Mouse (Mus musculus): ENCODE data around the gene Ubox5. TPM values are rescaled to one million over a fixed set of nuclear protein-coding genes. Genes with fewer than 3 reads are reported as not detected.

Ubox5 gene
- polyA plus RNA-seq, 1 experiment from 2014 or later = 8.4 TPM

DNA sequence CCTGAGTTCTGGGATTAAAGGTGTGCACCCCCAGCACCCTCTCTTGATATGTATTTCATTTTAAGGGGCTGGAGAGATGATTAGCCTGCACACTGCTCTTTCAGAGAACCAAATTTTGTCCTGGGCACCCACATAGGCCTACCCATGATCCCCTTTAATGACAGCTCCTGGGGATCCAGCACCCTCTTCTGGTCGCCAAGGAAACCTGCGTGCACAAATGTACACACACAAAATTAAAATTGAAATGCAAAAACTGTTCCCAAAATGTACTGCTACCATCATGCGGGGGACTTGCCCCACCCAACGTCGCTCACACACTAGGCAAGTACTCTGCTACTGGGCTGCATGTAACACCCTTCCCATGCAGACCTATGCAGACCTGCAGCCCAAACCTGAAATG, 54.9 kb downstream of the Ubox5 start:
- Histone ChIP-seq H3K4me1 (peaks cover 16% of the 10 kb centered on the region), H3K27me3 (replicated peaks) (peaks cover 75% of the 10 kb centered on the region), H3K9me3 (replicated peaks) (no peaks in the 10 kb centered on the region), H3K27ac (no peak overlapping the region), H3K4me2 (no peak overlapping the region), H3K9ac (no peak overlapping the region), H3K36me3 (no peaks in the 10 kb centered on the region), H3K4me3 (no peak overlapping the region)
- WGBS (ENCODE audit: insufficient replicate concordance) = 68% methylated on average over 5 of the region's 5 CpGs
- ATAC-seq = no peak

DNA sequence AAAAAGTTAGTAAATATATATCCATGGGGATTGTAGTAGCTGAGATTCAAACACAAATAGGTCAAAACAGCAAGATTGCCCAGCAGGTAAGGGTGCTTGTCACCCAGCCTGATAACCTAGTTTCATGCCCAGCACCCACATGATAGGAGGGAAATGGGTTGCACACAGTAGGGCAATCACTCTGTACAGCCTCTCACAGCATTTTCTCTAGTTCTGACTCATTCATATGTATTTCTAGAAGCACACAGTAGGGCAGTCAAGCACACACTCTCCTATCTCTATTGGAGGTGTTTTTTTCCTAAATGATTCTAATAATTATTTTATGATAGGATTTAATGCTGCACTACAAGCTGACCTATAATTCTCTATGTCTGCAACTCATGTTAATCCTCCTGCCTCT, 59.9 kb downstream of the Ubox5 start:
- no peak overlapping the region for H3K27ac ChIP-seq
- no peak for ATAC-seq
- peaks cover 3% of the 10 kb centered on the region for H3K4me1 ChIP-seq
- H3K36me3 ChIP-seq = peaks cover 23% of the 10 kb centered on the region
- H3K9ac ChIP-seq = no peak overlapping the region
- H3K27me3 ChIP-seq (replicated peaks) = peaks cover 24% of the 10 kb centered on the region
- H3K9me3 ChIP-seq (replicated peaks) = no peaks in the 10 kb centered on the region
- H3K4me2 ChIP-seq = no peak overlapping the region
- H3K4me3 ChIP-seq = no peak overlapping the region

GRCm38 (mm10) chr2:130568921-130569320, 60.9 kb downstream of the Ubox5 start:
- peaks cover 16% of the 10 kb centered on the region for H3K27me3 ChIP-seq (replicated peaks)
- peaks cover 25% of the 10 kb centered on the region for H3K36me3 ChIP-seq
- ATAC-seq = no peak
- H3K9ac ChIP-seq = no peak overlapping the region
- no peak overlapping the region for H3K4me3 ChIP-seq
- H3K9me3 ChIP-seq (replicated peaks) = no peaks in the 10 kb centered on the region
- H3K27ac ChIP-seq = no peak overlapping the region
- 85% methylated on average over 4 of the region's 4 CpGs for WGBS (ENCODE audit: insufficient replicate concordance)
- peaks cover 12% of the 10 kb centered on the region for H3K4me1 ChIP-seq
- no peak overlapping the region for H3K4me2 ChIP-seq

GRCm38 (mm10) chr2:130564983-130565382, 64.9 kb downstream of the Ubox5 start:
- ATAC-seq = no peak
- Histone ChIP-seq H3K27me3 (replicated peaks) (no peaks in the 10 kb centered on the region), H3K4me2 (peak overlapping the region; percentile 94), H3K9me3 (replicated peaks) (no peaks in the 10 kb centered on the region), H3K27ac (no peak overlapping the region), H3K4me3 (peak overlapping the region; percentile 93), H3K9ac (peak overlapping the region; percentile 89), H3K4me1 (peaks cover 24% of the 10 kb centered on the region), H3K36me3 (peaks cover 25% of the 10 kb centered on the region)
- WGBS (ENCODE audit: insufficient replicate concordance) = 81% methylated on average over 8 of the region's 8 CpGs

DNA sequence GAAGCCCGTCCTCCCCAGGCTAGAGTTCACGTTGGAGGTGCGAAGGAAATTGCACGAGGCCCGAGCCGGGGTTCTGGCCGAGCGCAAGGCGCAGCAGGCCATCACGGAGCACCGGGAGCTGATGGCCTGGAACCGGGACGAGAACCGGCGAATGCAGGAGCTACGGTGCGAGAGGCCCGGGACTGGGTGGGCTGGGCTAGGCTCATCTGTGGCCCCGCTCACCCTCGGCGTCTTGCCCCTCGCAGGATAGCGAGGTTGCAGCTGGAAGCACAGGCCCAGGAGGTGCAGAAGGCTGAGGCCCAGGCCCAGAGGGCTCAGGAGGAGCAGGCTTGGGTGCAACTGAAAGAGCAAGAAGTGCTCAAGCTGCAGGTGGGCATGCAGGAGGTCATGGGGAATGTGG, 65.8 kb downstream of the Ubox5 start:
- Histone ChIP-seq H3K4me1 (peaks cover 24% of the 10 kb centered on the region), H3K9ac (peak overlapping the region; percentile 89), H3K4me3 (peak overlapping the region; percentile 93), H3K9me3 (replicated peaks) (no peaks in the 10 kb centered on the region), H3K36me3 (peaks cover 25% of the 10 kb centered on the region), H3K27me3 (replicated peaks) (no peaks in the 10 kb centered on the region), H3K4me2 (peak overlapping the region; percentile 94), H3K27ac (peak overlapping the region; percentile 73; the same call in 1 of the 2 replicates)
- WGBS (ENCODE audit: insufficient replicate concordance) = under 1% methylated on average over 23 of the region's 23 CpGs
- ATAC-seq = no peak

GRCm38 (mm10) chr2:130563212-130564055, 66.4 kb downstream of the Ubox5 start, which contains the start of gene Mrps26:
Mrps26 (plus strand) TSS chr2:130563742.
- Histone ChIP-seq H3K36me3 (peaks cover 27% of the 10 kb centered on the region), H3K4me1 (peaks cover 24% of the 10 kb centered on the region), H3K4me2 (peak within 1 kb of the TSS; percentile 94), H3K9ac (peak within 1 kb of the TSS; percentile 89), H3K9me3 (replicated peaks) (no peaks in the 10 kb centered on the region), H3K27me3 (replicated peaks) (no peaks in the 10 kb centered on the region), H3K4me3 (peak within 1 kb of the TSS; percentile 93), H3K27ac (peak within 1 kb of the TSS; percentile 73)
- ATAC-seq = peak; percentile 98
- WGBS (ENCODE audit: insufficient replicate concordance) = under 1% methylated on average over 61 of the region's 61 CpGs

GRCm38 (mm10) chr2:130558015-130558414, 71.8 kb downstream of the Ubox5 start:
- ATAC-seq = no peak
- H3K27me3 ChIP-seq (replicated peaks) = no peaks in the 10 kb centered on the region
- H3K9me3 ChIP-seq (replicated peaks) = no peaks in the 10 kb centered on the region
- no peak overlapping the region for H3K4me3 ChIP-seq
- H3K9ac ChIP-seq = no peak overlapping the region
- peaks cover 46% of the 10 kb centered on the region for H3K36me3 ChIP-seq
- H3K4me2 ChIP-seq = no peak overlapping the region
- WGBS (ENCODE audit: insufficient replicate concordance) = 59% methylated on average over 2 of the region's 2 CpGs
- H3K27ac ChIP-seq = no peak overlapping the region
- H3K4me1 ChIP-seq = peaks cover 8% of the 10 kb centered on the region

- no peak overlapping the region for H3K27ac ChIP-seq
- 86% methylated on average over 2 of the region's 2 CpGs for WGBS (ENCODE audit: insufficient replicate concordance)
These were observed 72.4 kb downstream of the Ubox5 start for GRCm38 (mm10) chr2:130557462-130557861.

DNA sequence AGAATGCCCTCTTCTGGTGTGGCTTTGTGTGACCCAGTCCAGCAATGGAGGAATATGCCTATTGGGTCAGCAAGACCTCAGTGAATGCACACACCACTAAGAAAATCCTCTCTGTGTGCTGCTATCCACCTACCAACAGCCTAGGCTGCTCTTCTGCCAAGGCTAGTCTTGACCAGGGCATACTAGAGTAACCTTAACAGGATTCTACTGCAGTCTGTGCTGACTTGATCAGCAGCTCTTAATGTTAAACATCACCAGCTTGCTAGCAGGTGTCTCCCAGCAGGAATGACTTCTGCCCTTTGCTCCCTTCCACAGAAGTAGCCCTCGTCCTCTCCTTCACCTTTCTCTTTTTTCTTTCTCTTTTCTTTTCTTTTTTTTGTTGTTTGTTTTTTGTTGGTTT, 73.5 kb downstream of the Ubox5 start:
- H3K4me1 ChIP-seq = no peaks in the 10 kb centered on the region
- no peak overlapping the region for H3K4me2 ChIP-seq
- H3K27me3 ChIP-seq (replicated peaks) = no peaks in the 10 kb centered on the region
- H3K4me3 ChIP-seq = no peak overlapping the region
- ATAC-seq = no peak
- H3K9me3 ChIP-seq (replicated peaks) = no peaks in the 10 kb centered on the region
- H3K36me3 ChIP-seq = peaks cover 63% of the 10 kb centered on the region
- H3K27ac ChIP-seq = no peak overlapping the region
- H3K9ac ChIP-seq = no peak overlapping the region
- WGBS (ENCODE audit: insufficient replicate concordance) = 70% methylated on average over 1 of the region's 1 CpGs

More at GRCm38 (mm10) chr2:130557462-130557861, 72.4 kb downstream of the Ubox5 start:
- ATAC-seq = no peak
- H3K36me3 ChIP-seq = peaks cover 51% of the 10 kb centered on the region
- no peak overlapping the region for H3K4me2 ChIP-seq
- H3K9me3 ChIP-seq (replicated peaks) = no peaks in the 10 kb centered on the region
- no peak overlapping the region for H3K4me3 ChIP-seq
- H3K4me1 ChIP-seq = peaks cover 2% of the 10 kb centered on the region; the same call in 1 of the 2 replicates
- H3K27me3 ChIP-seq (replicated peaks) = no peaks in the 10 kb centered on the region
- no peak overlapping the region for H3K9ac ChIP-seq

GRCm38 (mm10) chr2:130554841-130555240, 75.0 kb downstream of the Ubox5 start:
- H3K4me1 ChIP-seq = no peaks in the 10 kb centered on the region
- no peak overlapping the region for H3K4me3 ChIP-seq
- no peak for ATAC-seq
- no peak overlapping the region for H3K4me2 ChIP-seq
- H3K27ac ChIP-seq = no peak overlapping the region
- no peaks in the 10 kb centered on the region for H3K9me3 ChIP-seq (replicated peaks)
- no peak overlapping the region for H3K9ac ChIP-seq
- peaks cover 74% of the 10 kb centered on the region for H3K36me3 ChIP-seq
- WGBS (ENCODE audit: insufficient replicate concordance) = 71% methylated on average over 7 of the region's 7 CpGs
- H3K27me3 ChIP-seq (replicated peaks) = no peaks in the 10 kb centered on the region

DNA sequence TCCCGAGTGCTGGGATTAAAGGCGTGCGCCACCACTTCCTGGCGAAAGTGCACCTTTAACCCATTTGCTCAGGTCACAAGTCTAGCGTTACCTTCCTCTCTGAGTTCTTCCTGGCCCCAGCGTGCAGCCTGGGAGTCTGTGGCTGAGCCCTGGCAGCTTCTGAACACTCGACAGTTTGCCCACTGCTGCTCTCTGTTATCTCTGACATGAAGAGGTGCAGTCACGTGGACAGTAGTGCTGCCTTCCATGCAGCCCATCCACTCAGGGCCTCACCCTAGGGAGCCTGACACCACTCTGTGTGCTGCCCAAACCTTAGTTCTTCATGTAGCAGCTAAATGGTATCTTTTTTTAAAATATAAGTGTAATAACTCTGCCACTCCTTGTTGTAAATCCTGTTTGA, 82.9 kb downstream of the Ubox5 start:
- H3K9ac ChIP-seq = no peak overlapping the region
- H3K27ac ChIP-seq = no peak overlapping the region; the same call in 1 of the 2 replicates
- no peak overlapping the region for H3K4me3 ChIP-seq
- no peak overlapping the region for H3K4me2 ChIP-seq
- 49% methylated on average over 8 of the region's 8 CpGs for WGBS (ENCODE audit: insufficient replicate concordance)
- peak; percentile 90 for ATAC-seq
- H3K4me1 ChIP-seq = peaks cover 23% of the 10 kb centered on the region
- H3K36me3 ChIP-seq = peaks cover 92% of the 10 kb centered on the region
- no peaks in the 10 kb centered on the region for H3K9me3 ChIP-seq (replicated peaks)
- no peaks in the 10 kb centered on the region for H3K27me3 ChIP-seq (replicated peaks)

DNA sequence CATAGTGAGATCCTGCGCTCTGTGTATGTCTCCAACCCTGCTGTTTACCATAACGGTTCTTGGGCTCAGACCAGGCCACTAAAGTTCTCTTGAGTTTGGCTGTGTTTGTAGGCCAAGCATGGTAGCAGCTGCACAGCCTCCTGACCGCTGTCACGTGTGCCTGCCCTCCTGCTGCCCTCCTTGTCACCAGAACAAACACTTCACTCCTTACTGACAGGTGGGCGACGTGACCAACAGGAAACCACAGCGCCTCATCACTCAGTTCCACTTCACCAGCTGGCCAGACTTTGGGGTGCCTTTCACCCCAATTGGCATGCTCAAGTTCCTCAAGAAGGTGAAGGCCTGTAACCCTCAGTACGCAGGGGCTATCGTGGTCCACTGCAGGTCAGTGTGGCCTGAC, 89.6 kb downstream of the Ubox5 start:
- Histone ChIP-seq H3K36me3 (peaks cover 94% of the 10 kb centered on the region), H3K4me3 (no peak overlapping the region)
- ATAC-seq = no peak

More for the DNA sequence above, 89.6 kb downstream of the Ubox5 start:
- no peak overlapping the region for H3K27ac ChIP-seq
- no peaks in the 10 kb centered on the region for H3K9me3 ChIP-seq (replicated peaks)
- no peaks in the 10 kb centered on the region for H3K27me3 ChIP-seq (replicated peaks)
- H3K4me1 ChIP-seq = peaks cover 13% of the 10 kb centered on the region
- H3K9ac ChIP-seq = no peak overlapping the region
- no peak overlapping the region for H3K4me2 ChIP-seq
- 73% methylated on average over 9 of the region's 9 CpGs for WGBS (ENCODE audit: insufficient replicate concordance)

Measured in liver, embryonic 12.5 days (tissue).